Mouse (Mus musculus) cortical plate, adult 2 months (tissue): ENCODE measurements at regions not wholly inside any gene's neighbourhood (a gene's known extent, or its start where the extent isn't known, plus 50 kb on each side); places are given as distances from the start of the nearest gene placed in this dataset.

Source experiments
- CTCF ChIP-seq: fragments of 200-500 bp; IDR thresholded peaks from 2 replicates; pipeline ENCODE4 v1.5.1; 2011; ENCODE audit warnings: mild to moderate bottlenecking, control low read depth, low read length; ENCODE audit not compliant: insufficient read depth; ENCODE audit errors: extremely low read depth
- POLR2A ChIP-seq: fragments of 200-500 bp; IDR thresholded peaks from 2 replicates; pipeline ENCODE4 v1.6.1; 2011; ENCODE audit warnings: mild to moderate bottlenecking, low read length, control low read depth; ENCODE audit not compliant: insufficient read depth; ENCODE audit errors: extremely low read depth

DNA sequence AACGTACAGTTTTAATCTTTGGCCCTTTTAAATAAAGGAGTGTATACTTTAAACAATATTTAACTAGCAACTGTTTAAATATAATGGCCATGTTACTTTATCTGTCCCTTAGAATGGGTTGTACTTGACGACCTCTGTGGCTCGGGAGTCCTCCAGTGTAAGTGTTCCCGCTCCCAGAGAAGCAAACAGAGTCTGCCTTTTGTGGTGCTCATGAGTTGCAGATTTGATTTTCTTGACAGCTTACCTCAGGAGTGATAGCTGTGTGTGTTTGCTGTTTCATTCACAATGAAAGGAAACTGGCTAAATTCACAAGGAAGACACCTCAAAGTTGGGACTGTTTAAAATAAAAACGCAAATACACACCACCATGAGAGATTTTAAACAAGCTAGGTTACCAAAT lies 205.4 kb upstream of the Sox2 start:
- TF ChIP-seq CTCF: no peak
- TF ChIP-seq POLR2A: no peak
